Mouse (Mus musculus) bone marrow macrophage, adult 2 months (primary cell): ENCODE measurements around the gene Pagr1a.

Experiments used
- CTCF ChIP-seq: IDR thresholded peaks from 2 replicates; pipeline ENCODE4 v1.5.1; 2012; ENCODE audit warnings: low read depth, mild to moderate bottlenecking, low read length, moderate library complexity
- POLR2A ChIP-seq: IDR thresholded peaks from 2 replicates; pipeline ENCODE4 v1.6.1; 2012; ENCODE audit warnings: mild to moderate bottlenecking, low read depth, low read length, borderline replicate concordance

- TF ChIP-seq CTCF (no peak), POLR2A (no peak)
Measured at GRCm38 (mm10) chr7:127014993-127015392, 2.2 kb downstream of the Pagr1a start.
